Mouse (Mus musculus) ZHBTc4 (cell line): ENCODE measurements at regions not wholly inside any gene's neighbourhood (a gene's known extent, or its start where the extent isn't known, plus 50 kb on each side); places are given as distances from the start of the nearest gene placed in this dataset.
A peak's percentile ranks its signal among the peaks of the same experiment; 100 is the strongest.

ENCODE experiments used
- DNase-seq: peaks from one replicate; pipeline ENCODE4 v3.0.0-alpha.2; 2011; ENCODE audit warnings: low read depth, low spot score

GRCm38 (mm10) chr2:113959025-113959767 is 54.2 kb downstream of the Gjd2 start:
- DNase-seq, result no peak

- no peak for DNase-seq
Measured at GRCm38 (mm10) chr2:113952480-113952879, 60.9 kb downstream of the Gjd2 start.

GRCm38 (mm10) chr2:113949296-113949990 is 64.0 kb downstream of the Gjd2 start:
- no peak for DNase-seq

- DNase-seq, result no peak
Measured at GRCm38 (mm10) chr2:113931689-113932088, 81.7 kb downstream of the Gjd2 start.

- no peak for DNase-seq
Measured at GRCm38 (mm10) chr2:113930948-113931347, 82.5 kb downstream of the Gjd2 start.

- DNase-seq, result no peak
Measured at GRCm38 (mm10) chr2:113929650-113930049, 81.2 kb upstream of the Arhgap11a start.

GRCm38 (mm10) chr2:113924138-113924537 is 75.7 kb upstream of the Arhgap11a start:
- DNase-seq, result no peak

- no peak for DNase-seq
Measured at GRCm38 (mm10) chr2:113918913-113919312, 70.5 kb upstream of the Arhgap11a start.

GRCm38 (mm10) chr2:113914248-113914647 is 65.8 kb upstream of the Arhgap11a start:
- DNase-seq, result no peak

GRCm38 (mm10) chr2:113911188-113911587 is 62.7 kb upstream of the Arhgap11a start:
- peak; percentile 18 for DNase-seq

- no peak for DNase-seq
Measured at GRCm38 (mm10) chr2:113909502-113909901, 61.0 kb upstream of the Arhgap11a start.

GRCm38 (mm10) chr2:113908636-113909035 is 60.2 kb upstream of the Arhgap11a start:
- no peak for DNase-seq

- DNase-seq, result no peak
Measured at GRCm38 (mm10) chr2:113904414-113904813, 56.0 kb upstream of the Arhgap11a start.

GRCm38 (mm10) chr2:113903865-113904264 is 55.4 kb upstream of the Arhgap11a start:
- no peak for DNase-seq

GRCm38 (mm10) chr2:113903006-113903545 is 54.6 kb upstream of the Arhgap11a start:
- DNase-seq, result peak; percentile 46

GRCm38 (mm10) chr2:113902406-113902805 is 53.9 kb upstream of the Arhgap11a start:
- no peak for DNase-seq

- DNase-seq, result no peak
Measured at GRCm38 (mm10) chr2:113900496-113900895, 52.0 kb upstream of the Arhgap11a start.

- DNase-seq, result no peak
Measured at GRCm38 (mm10) chr2:113898747-113899146, 50.3 kb upstream of the Arhgap11a start.
